Mouse (Mus musculus): ENCODE measurements around the gene Gm45837. TPM values are rescaled to one million over a fixed set of nuclear protein-coding genes. Genes with fewer than 3 reads are reported as not detected.

Gm45837 gene
- polyA plus RNA-seq, 1 experiment from 2014 or later: not detected

DNA sequence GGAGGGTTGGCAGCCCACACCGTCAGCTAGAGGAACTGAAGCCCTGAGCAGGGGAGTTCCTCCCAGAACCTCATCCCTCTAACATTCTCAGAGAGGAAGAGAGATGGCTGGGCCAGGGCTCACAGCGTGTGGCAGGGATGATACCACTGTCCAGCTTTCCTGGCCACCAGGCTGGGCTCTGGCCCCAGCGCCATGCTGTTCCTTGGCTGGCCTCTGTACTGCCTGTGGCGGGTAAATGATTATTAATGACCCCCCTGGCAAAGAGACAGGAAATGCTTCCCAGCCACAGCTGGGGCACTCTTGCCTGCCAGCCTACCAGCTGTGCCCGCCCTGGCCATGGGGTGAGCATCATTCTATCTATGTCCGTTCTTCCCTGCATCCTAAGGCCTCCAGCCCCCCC lies 44.5 kb downstream of the Gm45837 start:
- Histone ChIP-seq H3K27me3 (ENCODE audit: control insufficient read depth, insufficient read depth, low read length) (peaks cover 8% of the 10 kb centered on the region), H3K9ac (ENCODE audit: low read depth, low read length) (no peak overlapping the region), H3K27ac (ENCODE audit: low read depth, low read length) (no peak overlapping the region), H3K36me3 (ENCODE audit: control insufficient read depth, insufficient read depth, low read length) (no peaks in the 10 kb centered on the region), H3K9me3 (ENCODE audit: control insufficient read depth, low read length) (no peaks in the 10 kb centered on the region), H3K4me3 (ENCODE audit: low read depth, low read length) (no peak overlapping the region), H3K4me1 (replicated peaks; ENCODE audit: control insufficient read depth, insufficient read depth, low read length) (no peaks in the 10 kb centered on the region; the same call in 1 of the 2 replicates), H3K4me2 (replicated peaks; ENCODE audit: low read depth, low read length) (no peak overlapping the region)
- WGBS: 86% methylated on average over 6 of the region's 6 CpGs
- no peak for DNase-seq (ENCODE audit: low spot score)
- ATAC-seq (ENCODE audit: low FRiP score): no peak

DNA sequence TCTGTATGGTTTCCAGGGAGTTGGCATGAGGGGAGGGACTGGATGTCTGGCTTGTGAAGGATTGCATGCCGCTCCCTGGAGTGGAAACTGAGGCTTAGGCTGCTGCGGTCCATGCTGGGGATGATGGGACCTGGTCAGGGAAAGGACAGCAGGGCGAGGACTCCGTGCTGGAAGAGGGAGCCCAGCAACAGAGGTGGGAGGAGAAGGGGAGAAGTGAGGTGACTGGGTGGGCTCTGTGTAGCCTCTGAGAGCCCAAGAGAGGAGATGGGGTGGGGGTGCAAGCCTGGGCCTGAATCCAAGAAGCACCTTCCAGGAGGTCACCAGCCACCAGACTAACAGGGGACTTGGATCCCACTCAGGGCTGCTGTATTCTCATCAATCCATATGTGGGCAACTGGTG lies 45.6 kb downstream of the Gm45837 start:
- Histone ChIP-seq H3K27me3 (ENCODE audit: control insufficient read depth, insufficient read depth, low read length) (peaks cover 8% of the 10 kb centered on the region), H3K9ac (ENCODE audit: low read depth, low read length) (no peak overlapping the region), H3K36me3 (ENCODE audit: control insufficient read depth, insufficient read depth, low read length) (no peaks in the 10 kb centered on the region), H3K4me1 (replicated peaks; ENCODE audit: control insufficient read depth, insufficient read depth, low read length) (no peaks in the 10 kb centered on the region; the same call in 1 of the 2 replicates), H3K4me2 (replicated peaks; ENCODE audit: low read depth, low read length) (no peak overlapping the region), H3K9me3 (ENCODE audit: control insufficient read depth, low read length) (no peaks in the 10 kb centered on the region), H3K27ac (ENCODE audit: low read depth, low read length) (no peak overlapping the region), H3K4me3 (ENCODE audit: low read depth, low read length) (no peak overlapping the region)
- DNase-seq (ENCODE audit: low spot score) (no peak), ATAC-seq (ENCODE audit: low FRiP score) (no peak)
- WGBS: 71% methylated on average over 3 of the region's 4 CpGs

DNA sequence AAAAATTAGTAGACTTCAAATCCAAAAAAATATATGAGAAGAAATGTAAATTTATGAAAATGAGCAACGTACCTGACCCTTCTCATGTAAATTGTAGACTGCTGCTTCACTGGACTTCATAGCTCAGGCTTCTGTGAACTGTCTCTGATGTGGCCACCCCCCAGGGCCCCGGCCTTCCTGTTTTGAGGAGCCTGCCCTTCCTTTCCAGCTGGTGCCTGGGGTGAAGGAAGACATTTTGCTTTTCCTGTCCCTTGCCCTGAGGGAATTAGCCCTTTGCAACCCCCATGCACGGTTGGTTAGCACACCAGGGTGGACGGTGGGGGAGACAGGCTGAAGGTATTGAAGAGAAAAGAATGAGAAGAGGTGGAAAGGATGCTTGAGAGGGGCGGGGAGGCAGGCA lies 46.1 kb downstream of the Gm45837 start:
- Histone ChIP-seq H3K9ac (ENCODE audit: low read depth, low read length) (no peak overlapping the region), H3K4me2 (replicated peaks; ENCODE audit: low read depth, low read length) (no peak overlapping the region), H3K36me3 (ENCODE audit: control insufficient read depth, insufficient read depth, low read length) (no peaks in the 10 kb centered on the region), H3K27ac (ENCODE audit: low read depth, low read length) (no peak overlapping the region), H3K9me3 (ENCODE audit: control insufficient read depth, low read length) (no peaks in the 10 kb centered on the region), H3K4me3 (ENCODE audit: low read depth, low read length) (no peak overlapping the region), H3K27me3 (ENCODE audit: control insufficient read depth, insufficient read depth, low read length) (peaks cover 4% of the 10 kb centered on the region; the same call in 1 of the 2 replicates), H3K4me1 (replicated peaks; ENCODE audit: control insufficient read depth, insufficient read depth, low read length) (no peaks in the 10 kb centered on the region; the same call in 1 of the 2 replicates)
- no peak for ATAC-seq (ENCODE audit: low FRiP score)
- 38% methylated on average over 5 of the region's 5 CpGs for WGBS
- no peak for DNase-seq (ENCODE audit: low spot score)

DNA sequence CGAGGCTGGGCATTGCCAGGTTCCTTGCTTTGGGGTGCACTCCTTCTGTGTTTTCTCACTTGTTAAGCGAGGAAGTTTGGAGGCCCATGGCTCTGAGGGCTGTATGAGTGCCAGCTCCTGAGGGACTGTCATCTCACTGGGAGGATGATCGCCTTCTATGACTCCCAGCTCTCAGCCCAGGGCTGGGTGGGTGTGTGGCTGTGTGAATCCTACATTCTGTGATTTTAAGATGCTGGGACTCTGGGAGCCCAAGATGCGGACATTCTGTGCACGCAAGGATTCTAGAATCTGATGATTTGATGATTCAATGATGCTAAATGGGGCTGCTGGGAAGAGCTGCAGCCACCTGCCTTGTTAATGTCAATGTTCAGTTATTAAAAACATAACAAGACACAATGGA lies 46.6 kb downstream of the Gm45837 start:
- ATAC-seq (ENCODE audit: low FRiP score) (no peak), DNase-seq (ENCODE audit: low spot score) (no peak)
- H3K27me3 ChIP-seq (ENCODE audit: control insufficient read depth, insufficient read depth, low read length): no peaks in the 10 kb centered on the region; the same call in 1 of the 2 replicates
- H3K9me3 ChIP-seq (ENCODE audit: control insufficient read depth, low read length): no peaks in the 10 kb centered on the region
- no peaks in the 10 kb centered on the region for H3K4me1 ChIP-seq (replicated peaks; ENCODE audit: control insufficient read depth, insufficient read depth, low read length)
- no peaks in the 10 kb centered on the region for H3K36me3 ChIP-seq (ENCODE audit: control insufficient read depth, insufficient read depth, low read length)
- 76% methylated on average over 5 of the region's 5 CpGs for WGBS
- no peak overlapping the region for H3K4me3 ChIP-seq (ENCODE audit: low read depth, low read length)
- no peak overlapping the region for H3K27ac ChIP-seq (ENCODE audit: low read depth, low read length)
- H3K9ac ChIP-seq (ENCODE audit: low read depth, low read length): no peak overlapping the region
- no peak overlapping the region for H3K4me2 ChIP-seq (replicated peaks; ENCODE audit: low read depth, low read length)

DNA sequence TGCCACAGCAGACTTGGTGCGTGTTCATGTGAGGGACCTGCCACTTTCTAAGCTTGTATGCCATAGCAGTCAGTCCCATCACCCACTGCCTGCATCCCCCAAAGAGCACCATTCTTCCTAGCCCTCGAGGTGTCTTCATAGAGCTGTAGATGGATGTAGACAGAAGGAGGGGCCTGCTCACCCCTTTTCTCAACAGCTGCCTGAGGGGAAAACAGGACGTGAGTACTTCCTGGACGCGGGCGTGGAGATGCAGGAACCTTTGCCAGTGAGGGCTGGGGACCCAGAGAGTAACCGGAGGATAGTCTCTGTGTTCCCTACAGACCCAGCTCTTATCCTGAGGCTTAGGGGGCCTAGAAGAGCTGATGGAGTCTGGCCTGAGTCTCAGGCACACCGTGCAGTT lies 47.1 kb downstream of the Gm45837 start:
- Histone ChIP-seq H3K4me3 (ENCODE audit: low read depth, low read length) (no peak overlapping the region), H3K4me1 (replicated peaks; ENCODE audit: control insufficient read depth, insufficient read depth, low read length) (no peaks in the 10 kb centered on the region), H3K36me3 (ENCODE audit: control insufficient read depth, insufficient read depth, low read length) (no peaks in the 10 kb centered on the region), H3K27ac (ENCODE audit: low read depth, low read length) (no peak overlapping the region), H3K9me3 (ENCODE audit: control insufficient read depth, low read length) (no peaks in the 10 kb centered on the region), H3K4me2 (replicated peaks; ENCODE audit: low read depth, low read length) (no peak overlapping the region), H3K27me3 (ENCODE audit: control insufficient read depth, insufficient read depth, low read length) (no peaks in the 10 kb centered on the region; the same call in 1 of the 2 replicates), H3K9ac (ENCODE audit: low read depth, low read length) (no peak overlapping the region)
- DNase-seq (ENCODE audit: low spot score) (no peak), ATAC-seq (ENCODE audit: low FRiP score) (no peak)
- WGBS: 67% methylated on average over 8 of the region's 8 CpGs

DNA sequence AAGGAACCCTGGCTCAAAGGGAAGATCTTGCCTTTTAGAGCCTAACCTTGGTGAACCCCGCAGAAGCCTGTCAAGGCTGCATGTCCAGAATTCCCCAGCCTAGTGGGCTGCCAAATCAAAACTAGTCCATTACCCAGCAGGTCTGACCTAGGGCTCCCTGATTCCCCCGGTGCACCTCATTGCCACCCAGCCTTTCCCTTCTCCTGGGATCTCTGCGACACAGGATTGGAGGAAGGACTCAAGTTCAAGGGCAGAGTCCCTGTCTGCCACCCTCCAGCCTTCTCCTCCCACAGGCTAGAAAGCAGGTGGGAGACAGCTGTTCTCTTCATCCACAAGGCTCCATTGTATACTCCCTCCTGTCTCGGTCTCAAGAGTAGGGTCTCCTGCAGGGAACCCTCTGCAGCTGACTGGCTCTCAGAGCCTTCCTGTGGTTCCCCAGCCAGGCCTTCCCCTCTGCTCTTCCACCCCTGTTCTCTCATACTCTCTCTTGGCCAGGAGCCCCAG lies 47.6 kb downstream of the Gm45837 start:
- H3K36me3 ChIP-seq (ENCODE audit: control insufficient read depth, insufficient read depth, low read length): no peaks in the 10 kb centered on the region
- no peak overlapping the region for H3K27ac ChIP-seq (ENCODE audit: low read depth, low read length)
- H3K4me3 ChIP-seq (ENCODE audit: low read depth, low read length): no peak overlapping the region
- no peak overlapping the region for H3K4me2 ChIP-seq (replicated peaks; ENCODE audit: low read depth, low read length)
- ATAC-seq (ENCODE audit: low FRiP score) (no peak), DNase-seq (ENCODE audit: low spot score) (no peak)
- H3K4me1 ChIP-seq (replicated peaks; ENCODE audit: control insufficient read depth, insufficient read depth, low read length): no peaks in the 10 kb centered on the region
- no peak overlapping the region for H3K9ac ChIP-seq (ENCODE audit: low read depth, low read length)
- WGBS: 71% methylated on average over 4 of the region's 4 CpGs
- H3K27me3 ChIP-seq (ENCODE audit: control insufficient read depth, insufficient read depth, low read length): no peaks in the 10 kb centered on the region
- H3K9me3 ChIP-seq (ENCODE audit: control insufficient read depth, low read length): no peaks in the 10 kb centered on the region

DNA sequence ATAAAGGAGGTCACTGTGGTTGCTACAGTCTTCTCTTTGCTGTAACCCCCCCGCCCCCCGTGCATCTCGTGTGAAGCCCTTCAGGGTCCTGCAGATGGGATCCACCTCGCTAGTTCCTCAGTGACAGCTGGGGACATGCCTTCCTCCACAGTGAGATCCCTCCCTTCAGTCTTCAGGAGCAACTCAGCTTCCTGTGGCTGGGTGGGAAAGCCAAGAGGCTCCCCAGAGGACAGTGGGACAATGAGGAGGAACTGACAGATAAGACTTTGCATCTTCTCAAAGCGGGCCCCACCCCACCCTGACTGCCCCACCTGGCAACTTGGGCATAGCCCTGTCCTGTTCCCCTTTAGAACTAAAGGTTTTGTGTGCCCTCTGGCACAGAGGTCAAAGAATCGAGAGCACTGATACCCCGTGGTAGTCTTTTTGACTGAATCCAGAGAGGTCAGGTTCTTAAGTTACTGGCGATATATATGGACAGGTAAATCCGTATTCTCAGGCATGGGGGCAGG lies 48.7 kb downstream of the Gm45837 start:
- no peaks in the 10 kb centered on the region for H3K9me3 ChIP-seq (ENCODE audit: control insufficient read depth, low read length)
- WGBS: 77% methylated on average over 9 of the region's 9 CpGs
- H3K9ac ChIP-seq (ENCODE audit: low read depth, low read length): no peak overlapping the region
- H3K36me3 ChIP-seq (ENCODE audit: control insufficient read depth, insufficient read depth, low read length): no peaks in the 10 kb centered on the region
- no peak overlapping the region for H3K4me2 ChIP-seq (replicated peaks; ENCODE audit: low read depth, low read length)
- ATAC-seq (ENCODE audit: low FRiP score): no peak
- no peaks in the 10 kb centered on the region for H3K4me1 ChIP-seq (replicated peaks; ENCODE audit: control insufficient read depth, insufficient read depth, low read length)
- no peak overlapping the region for H3K4me3 ChIP-seq (ENCODE audit: low read depth, low read length)
- H3K27me3 ChIP-seq (ENCODE audit: control insufficient read depth, insufficient read depth, low read length): no peaks in the 10 kb centered on the region
- no peak overlapping the region for H3K27ac ChIP-seq (ENCODE audit: low read depth, low read length)
- DNase-seq (ENCODE audit: low spot score): no peak

DNA sequence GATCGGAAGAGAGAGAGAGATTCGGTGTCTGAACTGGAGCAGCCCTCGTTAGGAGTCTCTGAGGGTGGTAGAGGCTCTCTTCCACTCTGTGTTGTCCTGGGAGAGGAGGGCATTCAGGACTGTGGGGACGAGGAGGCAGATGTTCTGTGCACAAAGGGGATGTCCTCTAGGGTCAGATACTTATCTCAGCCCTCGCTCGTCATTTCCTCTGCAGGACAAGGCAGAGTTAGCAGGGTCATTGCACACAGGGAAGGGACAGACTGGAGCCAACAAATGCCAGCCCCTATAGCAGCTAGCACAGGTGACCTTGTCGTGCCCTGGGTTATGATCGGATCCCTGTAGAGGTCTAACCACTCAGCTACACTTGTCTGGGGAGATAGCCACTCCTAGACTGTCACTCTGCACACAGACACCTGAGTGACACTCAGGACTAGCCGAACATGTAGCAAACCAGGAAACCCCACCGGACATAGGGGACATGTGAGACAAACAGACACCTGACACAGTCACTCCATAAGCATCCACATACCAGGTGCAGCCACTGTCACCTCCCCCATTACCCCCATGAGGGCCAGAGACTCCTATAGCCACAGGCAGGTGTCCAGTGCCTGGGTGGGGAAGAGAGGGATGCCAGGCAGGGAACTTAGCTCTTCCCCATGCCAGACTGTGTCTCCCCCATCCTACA lies 49.4 kb downstream of the Gm45837 start:
- no peaks in the 10 kb centered on the region for H3K27me3 ChIP-seq (ENCODE audit: control insufficient read depth, insufficient read depth, low read length)
- H3K27ac ChIP-seq (ENCODE audit: low read depth, low read length): no peak overlapping the region
- no peak overlapping the region for H3K4me2 ChIP-seq (replicated peaks; ENCODE audit: low read depth, low read length)
- H3K9ac ChIP-seq (ENCODE audit: low read depth, low read length): no peak overlapping the region
- no peaks in the 10 kb centered on the region for H3K4me1 ChIP-seq (replicated peaks; ENCODE audit: control insufficient read depth, insufficient read depth, low read length)
- DNase-seq (ENCODE audit: low spot score): no peak
- H3K4me3 ChIP-seq (ENCODE audit: low read depth, low read length): no peak overlapping the region
- no peaks in the 10 kb centered on the region for H3K36me3 ChIP-seq (ENCODE audit: control insufficient read depth, insufficient read depth, low read length)
- WGBS: 58% methylated on average over 10 of the region's 10 CpGs
- H3K9me3 ChIP-seq (ENCODE audit: control insufficient read depth, low read length): no peaks in the 10 kb centered on the region
- no peak for ATAC-seq (ENCODE audit: low FRiP score)

DNA sequence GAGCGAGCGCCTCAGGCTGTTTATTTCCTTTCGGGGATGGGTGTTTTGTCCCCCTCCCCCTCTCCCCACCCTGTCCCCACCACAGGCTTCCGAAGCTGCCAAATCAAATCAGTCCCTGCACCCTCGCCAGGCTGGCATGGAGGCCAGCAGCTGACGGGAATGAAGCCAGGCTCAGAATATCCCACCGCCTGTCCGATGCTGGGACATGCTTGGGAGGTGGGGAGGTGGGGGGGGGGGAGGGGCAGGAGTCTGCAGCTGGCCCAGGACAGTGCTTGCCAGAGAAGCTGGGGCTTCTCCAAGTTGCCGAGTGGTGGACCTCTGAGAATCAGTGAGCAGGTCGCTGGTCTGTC lies 49.9 kb downstream of the Gm45837 start:
- H3K27me3 ChIP-seq (ENCODE audit: control insufficient read depth, insufficient read depth, low read length): no peaks in the 10 kb centered on the region
- H3K4me2 ChIP-seq (replicated peaks; ENCODE audit: low read depth, low read length): no peak overlapping the region
- H3K9me3 ChIP-seq (ENCODE audit: control insufficient read depth, low read length): no peaks in the 10 kb centered on the region
- 56% methylated on average over 9 of the region's 10 CpGs for WGBS
- H3K4me3 ChIP-seq (ENCODE audit: low read depth, low read length): no peak overlapping the region
- no peak overlapping the region for H3K9ac ChIP-seq (ENCODE audit: low read depth, low read length)
- no peaks in the 10 kb centered on the region for H3K36me3 ChIP-seq (ENCODE audit: control insufficient read depth, insufficient read depth, low read length)
- DNase-seq (ENCODE audit: low spot score) (no peak), ATAC-seq (ENCODE audit: low FRiP score) (no peak)
- H3K4me1 ChIP-seq (replicated peaks; ENCODE audit: control insufficient read depth, insufficient read depth, low read length): no peaks in the 10 kb centered on the region
- no peak overlapping the region for H3K27ac ChIP-seq (ENCODE audit: low read depth, low read length)
